Mouse (Mus musculus): ENCODE measurements around the gene Mall.

DNA sequence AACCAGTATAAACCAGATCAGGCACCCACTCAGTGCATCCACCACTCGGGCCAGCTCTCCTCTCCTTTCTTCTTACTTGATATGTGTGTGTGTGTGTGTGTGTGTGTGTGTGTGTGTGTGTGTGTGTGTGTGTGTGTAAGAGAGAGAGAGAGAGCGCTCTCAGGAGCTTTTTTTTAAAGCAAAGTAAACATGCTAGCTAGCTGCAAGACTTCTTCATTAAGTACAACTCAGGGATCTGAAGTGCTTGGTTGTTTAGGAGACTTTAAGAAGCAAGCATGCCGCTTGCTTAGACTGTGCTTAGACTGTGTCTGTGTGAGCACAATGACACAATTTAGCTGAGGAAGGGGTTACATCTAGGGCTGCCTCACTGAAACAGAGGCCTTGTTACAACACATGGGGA, 12.9 kb upstream of the Mall start:
- TF ChIP-seq POLR2A (IDR thresholded peaks at IDR 0.05; ENCODE audit: control insufficient read depth, extremely low read depth, insufficient read depth, low read length, poor library complexity) = no peak
- TF ChIP-seq CTCF (IDR thresholded peaks at IDR 0.05; ENCODE audit: borderline replicate concordance, control insufficient read depth, extremely low read depth, insufficient read depth, low read length, poor library complexity) = no peak
